Mouse (Mus musculus): Measurements from ENCODE around the gene Sprr2d. TPM values are rescaled to one million over a fixed set of nuclear protein-coding genes. Genes with fewer than 3 reads are reported as not detected.
A peak's percentile ranks its signal among the peaks of the same experiment; 100 is the strongest.

The Sprr2d gene
- not detected for total RNA-seq (2021)
- long read RNA-seq, experiment 1, result 0 reads
- long read RNA-seq, experiment 2, result 0 reads

DNA sequence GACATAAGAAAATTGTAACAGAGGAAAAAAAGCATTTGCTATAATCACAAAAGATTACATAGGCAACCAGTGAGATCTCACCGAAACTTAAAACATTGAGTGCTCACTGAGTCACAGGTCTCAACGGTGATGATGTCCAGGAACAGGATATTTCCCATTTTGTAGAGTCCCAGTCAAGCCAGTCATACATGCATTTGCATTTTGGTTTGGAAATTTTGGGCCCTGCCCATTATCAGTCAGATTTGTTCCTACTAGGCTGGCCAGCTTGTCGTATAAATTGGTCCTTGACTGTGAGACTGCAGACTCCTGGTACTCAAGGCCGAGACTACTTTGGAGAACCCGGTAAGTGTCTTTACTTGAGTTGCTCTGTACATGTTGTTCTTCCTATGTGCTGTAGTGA is at the start of gene Sprr2d:
TSS of gene Sprr2d (plus strand) at position 301 of the 400 bp plus-strand sequence.
- DNase-seq (ENCODE audit: low spot score in 2 of 2), result no peak
- intact Hi-C loops (cut with DNase I), result no loop called here

GRCm38 (mm10) chr3:92307406-92307805 is 31.5 kb upstream of the Sprr2d start:
- intact Hi-C loops (cut with DNase I), result no loop called here
- no peak for DNase-seq (ENCODE audit: low spot score in 2 of 2)

- intact Hi-C loops (cut with DNase I), result no loop called here
- DNase-seq (ENCODE audit: low spot score in 2 of 2), result no peak
These were observed 22.6 kb upstream of the Sprr2d start, which contains the start of gene Sprr2b for GRCm38 (mm10) chr3:92316320-92316719. Gene Sprr2b (plus strand): TSS chr3:92316620.

- DNase-seq (ENCODE audit: low spot score in 2 of 2), result no peak
- intact Hi-C loops (cut with DNase I), result no loop called here
These were observed 21.6 kb upstream of the Sprr2d start for GRCm38 (mm10) chr3:92317384-92317783.

GRCm38 (mm10) chr3:92336278-92336677 is 2.7 kb upstream of the Sprr2d start:
- intact Hi-C loops (cut with DNase I), result no loop called here
- DNase-seq (ENCODE audit: low spot score in 2 of 2), result no peak

- intact Hi-C loops (cut with DNase I), result no loop called here
- DNase-seq (ENCODE audit: low spot score in 2 of 2), result no peak
These were observed 12.9 kb downstream of the Sprr2d start, which contains the start of gene Sprr2e for GRCm38 (mm10) chr3:92351843-92352242. Gene Sprr2e (plus strand): TSS chr3:92352143.

- intact Hi-C loops (cut with DNase I), result no loop called here
- DNase-seq (ENCODE audit: low spot score in 2 of 2), result no peak
These were observed 22.7 kb downstream of the Sprr2d start for GRCm38 (mm10) chr3:92361619-92362018.

- intact Hi-C loops (cut with DNase I), result no loop called here
- DNase-seq (ENCODE audit: low spot score in 2 of 2), result no peak
These were observed 25.9 kb downstream of the Sprr2d start, which contains the start of gene Sprr2f for GRCm38 (mm10) chr3:92364887-92365286. Gene Sprr2f (plus strand): TSS chr3:92365187.

DNA sequence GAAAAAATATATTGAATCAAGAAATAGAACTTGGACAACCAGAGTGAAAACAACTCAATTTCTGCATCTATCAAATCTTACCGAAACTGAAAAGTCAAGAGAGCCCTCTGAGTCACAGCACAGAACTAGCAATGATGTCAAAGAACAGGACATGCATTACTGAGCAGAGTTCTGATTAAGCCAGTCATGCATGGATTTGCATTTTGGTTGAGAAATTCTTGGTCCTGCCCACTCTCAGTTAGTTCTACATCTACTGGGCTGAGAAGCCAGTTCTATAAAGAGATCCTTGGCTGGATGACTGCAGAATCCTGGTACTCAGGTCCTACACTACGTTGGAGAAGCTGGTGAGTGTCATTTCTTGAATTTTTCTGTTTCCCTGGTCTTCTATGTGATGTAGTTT is 34.7 kb downstream of the Sprr2d start:
- intact Hi-C loops (cut with DNase I), result no loop called here
- peak in 1 of 2 experiments; percentile 2 for DNase-seq (ENCODE audit: low spot score in 2 of 2)

DNA sequence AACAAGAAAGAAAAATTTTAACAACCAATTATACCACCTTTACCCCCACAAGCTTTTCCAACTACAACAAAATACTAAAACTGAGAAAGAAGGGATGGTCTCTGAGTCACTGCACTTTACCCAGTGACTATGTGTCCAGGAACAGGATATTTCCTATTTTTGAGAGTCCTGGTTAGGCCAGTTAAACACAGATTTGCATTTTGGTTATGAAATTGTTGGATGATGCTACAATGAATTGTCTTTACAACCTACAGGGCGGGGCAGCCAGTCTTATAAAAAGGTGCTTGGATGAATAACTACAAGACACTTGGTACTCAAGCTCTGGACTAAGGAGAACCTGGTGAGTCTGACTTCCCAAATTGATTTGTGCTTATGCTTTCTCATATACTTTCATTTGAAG is 46.4 kb downstream of the Sprr2d start, which contains the start of gene Sprr2h:
TSS of gene Sprr2h (plus strand) at position 301 of the 400 bp plus-strand sequence.
- no peak for DNase-seq (ENCODE audit: low spot score in 2 of 2)
- intact Hi-C loops (cut with DNase I), result no loop called here

Other genes starting within 250 kb of the Sprr2d start
- gene Prr9, start 215.2 kb upstream of the Sprr2d start, total RNA-seq (2021), result not detected
- gene Lelp1, start 196.4 kb upstream of the Sprr2d start, total RNA-seq (2021), result not detected
- gene Sprr2a1, start 123.3 kb upstream of the Sprr2d start, total RNA-seq (2021), result not detected
- not detected for gene Sprr2a2, start 123.2 kb upstream of the Sprr2d start, total RNA-seq (2021)
- not detected for gene Sprr2a3, start 53.7 kb upstream of the Sprr2d start, total RNA-seq (2021)
- gene Sprr2b, start 22.5 kb upstream of the Sprr2d start, total RNA-seq (2021), result not detected
- not detected for gene Sprr2e, start 13.0 kb downstream of the Sprr2d start, total RNA-seq (2021)
- not detected for gene Sprr2f, start 26.0 kb downstream of the Sprr2d start, total RNA-seq (2021)
- not detected for gene Sprr2h, start 46.5 kb downstream of the Sprr2d start, total RNA-seq (2021)
- gene Sprr2i, start 68.9 kb downstream of the Sprr2d start, total RNA-seq (2021), result not detected
- gene Sprr2j-ps, start 78.9 kb downstream of the Sprr2d start, total RNA-seq (2021), result not detected
- 1 to 10 TPM; 1.4 to 3.5 TPM for gene Gm9774, start 90.3 kb downstream of the Sprr2d start, total RNA-seq (2021)
- gene Sprr2k, start 93.4 kb downstream of the Sprr2d start, total RNA-seq (2021), result not detected
- gene Sprr1b, start 99.6 kb downstream of the Sprr2d start, total RNA-seq (2021), result not detected
- gene Sprr3, start 119.6 kb downstream of the Sprr2d start, total RNA-seq (2021), result not detected
- gene Sprr1a, start 146.8 kb downstream of the Sprr2d start, total RNA-seq (2021), result not detected
- not detected for gene Sprr4, start 161.4 kb downstream of the Sprr2d start, total RNA-seq (2021)
- gene 2310046K23Rik, start 195.4 kb downstream of the Sprr2d start, total RNA-seq (2021), result not detected
- not detected for gene Ivl, start 234.6 kb downstream of the Sprr2d start, total RNA-seq (2021)
- not detected for gene Smcp, start 249.9 kb downstream of the Sprr2d start, total RNA-seq (2021)